Mouse (Mus musculus) effector memory CD4-positive, alpha-beta T cell, adult 7 months (primary cell): ENCODE measurements around the gene Eif2ak4. TPM values are rescaled to one million over a fixed set of nuclear protein-coding genes. Genes with fewer than 3 reads are reported as not detected.

Experiments used
- polyA plus RNA-seq: library from polyadenylated mRNA; unstranded; fragments of 100-300 nt; shearing (Covaris generic); gene quantifications from one replicate; pipeline ENCODE4 v1.2.1, GENCODE M21; 2017

The Eif2ak4 gene
- 11.5 TPM for polyA plus RNA-seq

GRCm38 (mm10) chr2:118388341-118389335 is at the start of gene Eif2ak4:
Eif2ak4 (plus strand) TSS chr2:118388618.

GRCm38 (mm10) chr2:118372901-118373571 is 15.4 kb upstream of the Eif2ak4 start, which contains the start of gene Gpr176:
Gpr176 (minus strand) TSS chr2:118373419.

GRCm38 (mm10) chr2:118479550-118479909 is 91.1 kb downstream of the Eif2ak4 start, which contains the start of gene Srp14:
Srp14 (minus strand) TSS chr2:118479711.

Other genes with a start within 250 kb of the Eif2ak4 start
- gene Fsip1, start 131.7 kb upstream of the Eif2ak4 start, polyA plus RNA-seq = not detected
- 0.16 TPM for gene Gpr176, start 15.2 kb upstream of the Eif2ak4 start, polyA plus RNA-seq
- 208 TPM for gene Srp14, start 91.1 kb downstream of the Eif2ak4 start, polyA plus RNA-seq
- gene Bmf, start 161.1 kb downstream of the Eif2ak4 start, polyA plus RNA-seq = 2.8 TPM
- gene Bub1b, start 209.6 kb downstream of the Eif2ak4 start, polyA plus RNA-seq = 2.7 TPM